Mouse (Mus musculus) urinary bladder, postnatal 25 days (tissue): Measurements from ENCODE around the gene Castor2.
A peak's percentile ranks its signal among the peaks of the same experiment; 100 is the strongest.

ENCODE experiments used
- DNase-seq: peaks from one replicate; pipeline ENCODE4 v3.0.0; 2022; ENCODE audit warnings: low spot score

The Castor2 gene

DNA sequence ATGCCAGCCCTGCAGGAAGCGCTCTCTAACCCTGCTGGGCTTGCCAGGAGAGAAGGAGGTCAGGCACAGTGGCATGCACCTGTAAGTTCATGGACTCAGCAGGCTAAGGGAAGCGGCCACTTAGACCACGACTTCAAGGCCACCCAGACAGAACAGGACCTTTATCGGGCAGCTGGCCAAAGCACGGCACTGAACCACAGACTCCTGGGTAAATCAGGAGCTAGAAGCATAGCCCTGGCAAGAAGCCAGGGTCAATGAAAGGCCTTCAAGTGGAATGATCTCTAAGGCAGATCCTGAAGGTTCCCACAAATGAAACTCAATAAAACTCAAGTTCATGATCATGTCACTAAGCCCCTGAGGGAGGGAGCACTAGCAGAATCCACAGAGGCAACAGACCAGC, 65.2 kb downstream of the Castor2 start:
- DNase-seq = no peak

GRCm38 (mm10) chr5:134166642-134167041, 67.1 kb downstream of the Castor2 start:
- DNase-seq = no peak

GRCm38 (mm10) chr5:134168033-134168432, 68.5 kb downstream of the Castor2 start:
- DNase-seq = no peak

- DNase-seq = no peak
Observed at GRCm38 (mm10) chr5:134169231-134169630, 69.7 kb downstream of the Castor2 start.

DNA sequence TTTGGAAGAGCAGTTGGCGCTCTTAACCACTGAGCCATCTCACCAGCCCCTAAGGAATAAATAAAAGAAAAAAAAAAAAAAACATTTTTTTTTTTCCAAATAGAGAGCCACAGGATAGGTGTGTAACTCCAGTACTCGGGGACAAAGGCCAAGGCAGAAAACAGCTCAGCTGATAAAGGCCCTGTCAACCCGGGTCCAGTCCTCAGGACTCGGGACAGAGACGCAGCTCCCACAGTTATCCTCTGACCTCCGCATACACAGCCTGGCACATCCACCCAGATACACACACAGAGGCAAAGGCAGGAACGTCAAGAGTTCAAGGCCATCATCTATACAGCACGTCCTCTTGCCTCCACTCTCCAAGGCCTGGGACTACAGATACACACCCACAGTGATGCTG, 70.7 kb downstream of the Castor2 start:
- no peak for DNase-seq

DNA sequence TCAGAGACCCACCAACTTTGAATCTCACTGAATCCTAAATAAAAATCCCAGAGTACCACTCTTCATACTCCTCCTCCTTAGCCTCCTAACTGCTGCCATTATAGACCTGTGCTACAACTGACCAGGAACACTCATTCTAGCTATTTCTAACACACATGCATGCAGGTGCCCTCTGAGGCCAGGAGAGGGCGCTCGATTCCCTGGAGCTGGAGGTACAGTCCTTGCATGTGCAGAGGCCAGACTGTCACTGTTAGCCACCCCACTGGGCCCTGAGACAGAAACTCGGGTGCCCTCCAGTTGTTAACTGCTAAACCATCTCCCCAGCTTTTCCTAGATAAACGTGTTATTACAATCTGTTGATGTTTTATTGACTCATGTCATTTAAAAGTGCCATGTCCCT, 73.7 kb downstream of the Castor2 start:
- DNase-seq = no peak

GRCm38 (mm10) chr5:134175696-134176095, 76.2 kb downstream of the Castor2 start:
- no peak for DNase-seq

DNA sequence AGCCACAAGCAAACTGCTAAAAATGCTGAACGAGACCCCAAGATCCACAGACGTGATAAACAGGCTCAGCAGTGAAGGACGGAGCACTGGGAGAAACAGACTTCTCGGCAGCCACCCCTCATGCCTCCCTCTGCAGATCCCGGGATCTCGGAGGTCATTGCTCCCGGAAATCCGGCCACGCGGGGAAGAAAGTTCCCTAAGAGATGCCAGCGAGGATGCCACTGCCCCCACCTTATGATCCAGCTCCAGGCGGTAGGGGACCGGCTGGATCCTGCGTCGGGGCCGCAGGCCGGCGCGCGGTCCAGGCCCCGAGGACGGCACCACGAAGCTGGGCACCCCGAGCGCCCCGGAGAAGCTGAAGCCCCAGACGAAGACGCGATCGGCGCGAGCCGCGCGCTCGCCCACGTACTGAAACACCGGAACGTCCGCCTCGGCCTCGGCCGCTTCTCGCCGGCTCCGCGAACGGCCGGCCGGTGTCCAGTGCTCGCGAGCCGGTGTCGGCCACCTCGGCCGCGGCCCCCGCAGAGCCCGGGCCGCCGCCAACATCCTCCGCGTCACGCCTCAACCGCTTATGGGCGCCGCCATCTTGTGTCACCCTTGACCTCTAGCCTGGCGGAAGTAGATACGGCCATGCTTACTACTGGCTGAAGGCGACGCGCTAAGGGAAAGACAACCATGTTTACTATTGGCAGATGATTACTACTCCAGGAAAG, 76.8 kb downstream of the Castor2 start, which contains the start of gene Rcc1l:
TSS of gene Rcc1l (minus strand) at position 606 of the 713 bp plus-strand sequence.
- DNase-seq = peak; percentile 72

- no peak for DNase-seq
Observed at GRCm38 (mm10) chr5:134178536-134178935, 79.0 kb downstream of the Castor2 start.

- DNase-seq = peak; percentile 72
Observed at GRCm38 (mm10) chr5:134179871-134180270, 80.4 kb downstream of the Castor2 start.

DNA sequence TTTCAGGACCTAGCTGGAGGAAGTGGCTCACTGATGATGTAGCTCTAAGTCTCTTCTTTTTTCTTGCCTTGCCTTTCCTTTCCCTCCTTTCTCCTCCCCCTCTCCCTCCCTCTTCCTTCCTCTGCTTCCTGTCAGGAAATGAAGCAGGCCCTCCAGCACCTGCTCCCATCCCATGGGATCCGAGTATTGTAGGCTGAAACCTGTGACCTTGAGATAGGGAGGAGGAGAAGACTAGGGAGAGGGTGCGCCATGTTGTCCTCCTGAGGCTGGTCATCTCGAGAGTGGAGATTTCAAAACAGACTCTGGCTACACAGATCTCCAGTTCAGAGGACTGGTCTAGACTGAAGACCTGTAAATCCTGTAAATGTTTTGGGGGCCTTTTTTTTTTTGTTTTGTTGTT, 82.7 kb downstream of the Castor2 start:
- no peak for DNase-seq

- no peak for DNase-seq
Observed at GRCm38 (mm10) chr5:134182735-134183134, 83.2 kb downstream of the Castor2 start.

DNA sequence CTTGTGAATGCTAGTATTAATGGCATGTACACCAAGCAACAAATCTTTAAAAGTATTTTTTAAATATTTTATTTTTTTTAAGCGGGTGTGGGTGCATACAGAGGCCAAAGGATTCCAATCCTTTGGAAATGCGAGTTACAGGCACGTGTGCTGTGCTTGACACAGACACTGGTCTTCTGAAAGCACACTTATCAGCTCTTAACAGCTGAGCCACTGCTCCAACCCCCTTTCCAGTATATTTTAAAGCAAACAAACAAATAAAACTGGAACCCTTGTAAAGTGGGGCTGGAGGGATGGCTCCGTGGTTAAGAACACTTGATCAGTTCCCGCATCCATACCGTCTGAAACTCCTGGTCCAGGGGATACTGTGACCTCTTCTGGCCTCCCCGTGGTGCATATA, 83.7 kb downstream of the Castor2 start:
- no peak for DNase-seq

DNA sequence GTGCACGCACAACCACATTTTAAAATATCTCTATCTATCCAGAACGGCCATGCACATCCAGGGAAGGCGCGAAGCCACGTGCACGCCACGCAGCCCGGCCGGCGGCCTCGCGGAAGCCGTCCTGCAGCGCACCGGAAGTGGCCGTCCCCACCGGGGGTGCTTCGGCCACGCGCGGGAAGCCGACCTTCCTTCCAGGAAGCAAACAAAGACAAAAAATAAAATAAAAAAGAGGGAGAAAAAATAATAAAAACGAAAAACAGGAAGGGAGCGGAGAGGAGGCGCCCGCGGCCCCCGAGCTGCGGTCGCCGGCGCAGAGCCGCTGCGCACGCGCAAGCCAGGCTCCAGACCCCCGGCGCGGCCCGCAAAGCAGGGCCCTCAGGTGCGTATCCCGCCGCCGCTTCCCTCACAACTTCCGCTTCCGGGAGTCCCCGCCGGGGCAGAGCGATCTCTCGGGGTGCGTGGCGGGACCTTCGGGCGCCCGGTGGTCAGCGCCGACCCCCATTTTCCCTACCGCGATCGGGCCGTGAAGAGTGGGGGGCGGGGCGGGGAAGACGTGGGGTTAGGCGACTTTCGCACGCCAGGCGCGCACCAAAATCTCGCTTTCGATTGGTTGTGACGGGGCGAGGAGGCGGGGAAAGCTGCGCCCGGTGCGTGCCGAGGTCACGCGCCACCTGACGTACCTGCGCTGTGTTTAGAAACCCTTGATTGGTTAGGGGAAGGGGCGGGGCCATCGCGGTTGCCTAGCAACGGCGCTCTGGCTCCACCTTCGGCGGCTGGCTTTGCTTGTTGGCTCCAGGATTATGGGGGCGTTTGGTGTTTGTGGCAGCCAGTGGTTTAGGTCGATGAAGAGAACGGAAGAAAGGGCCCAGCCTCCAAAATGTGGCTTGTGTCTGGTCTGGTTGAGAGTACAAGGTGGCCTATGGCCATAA, 84.6 kb downstream of the Castor2 start, which contains the start of gene Gtf2ird2:
TSS of gene Gtf2ird2 (plus strand) at position 140 of the 929 bp plus-strand sequence.
- peak; percentile 98 for DNase-seq

DNA sequence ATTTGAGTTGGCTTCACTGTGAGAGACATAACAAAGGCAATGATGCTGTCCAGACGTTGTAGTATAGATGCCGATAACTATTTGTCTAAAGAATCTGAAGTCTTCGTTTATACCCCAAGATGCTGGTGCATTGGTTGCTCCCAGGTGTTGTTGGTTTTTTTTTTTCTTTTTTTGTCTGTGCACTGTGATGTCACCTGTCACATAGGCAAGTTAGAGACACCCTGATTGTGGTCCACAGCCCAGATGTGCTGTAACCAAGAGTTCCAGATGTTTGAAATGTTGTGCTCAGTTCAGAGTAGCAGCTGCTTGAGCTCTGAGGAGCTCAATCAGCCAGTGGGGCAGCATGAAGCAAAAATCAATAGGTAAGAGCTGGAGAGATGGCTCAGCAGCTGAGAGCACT, 86.5 kb downstream of the Castor2 start:
- no peak for DNase-seq

GRCm38 (mm10) chr5:134186961-134187731, 87.6 kb downstream of the Castor2 start:
- no peak for DNase-seq

GRCm38 (mm10) chr5:134188571-134188970, 89.1 kb downstream of the Castor2 start:
- DNase-seq = no peak

DNA sequence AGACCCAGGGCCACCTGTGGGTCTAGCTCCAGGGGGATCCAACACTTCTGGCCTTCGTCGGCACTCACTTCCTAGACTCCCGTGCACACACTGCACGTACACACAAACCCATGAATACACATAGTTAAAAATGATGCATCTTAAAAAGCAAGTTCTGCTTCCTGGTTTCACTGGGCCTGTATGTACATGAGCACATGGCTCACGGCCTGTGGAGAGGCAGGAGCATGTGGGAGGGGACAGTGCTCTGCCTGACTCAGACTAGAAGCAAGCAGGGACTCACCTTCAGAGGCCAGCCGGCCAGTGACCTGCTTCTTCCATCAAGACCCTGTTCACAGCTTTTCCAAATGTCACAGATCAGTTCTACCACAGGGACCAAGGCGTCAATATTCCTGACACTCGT, 94.2 kb downstream of the Castor2 start:
- no peak for DNase-seq
